Mouse (Mus musculus): ENCODE measurements around the gene Tomm7. TPM values are rescaled to one million over a fixed set of nuclear protein-coding genes. Genes with fewer than 3 reads are reported as not detected.
"Not testable (repeated sequence)": the region's sequence is repeated elsewhere in the genome, so short reads cannot be mapped to it uniquely, and the experiment has no call there.

Tomm7 gene
- 10 to 100 TPM; 81.1 to 82.1 TPM for total RNA-seq (2021)
- long read RNA-seq, experiment 1, transcript Tomm7-201 (3 exons, 1,125 nt) = major isoform, 54 of 57 reads
- long read RNA-seq, experiment 1, partial matches to known transcripts = 0 of 57 reads
- long read RNA-seq, experiment 1, other reads (novel, unspliced or antisense) = 3 of 57 reads
- long read RNA-seq, experiment 2, transcript Tomm7-201 (3 exons, 1,125 nt) = major isoform, 43 of 47 reads
- long read RNA-seq, experiment 2, partial matches to known transcripts = 2 of 47 reads
- long read RNA-seq, experiment 2, other reads (novel, unspliced or antisense) = 2 of 47 reads

DNA sequence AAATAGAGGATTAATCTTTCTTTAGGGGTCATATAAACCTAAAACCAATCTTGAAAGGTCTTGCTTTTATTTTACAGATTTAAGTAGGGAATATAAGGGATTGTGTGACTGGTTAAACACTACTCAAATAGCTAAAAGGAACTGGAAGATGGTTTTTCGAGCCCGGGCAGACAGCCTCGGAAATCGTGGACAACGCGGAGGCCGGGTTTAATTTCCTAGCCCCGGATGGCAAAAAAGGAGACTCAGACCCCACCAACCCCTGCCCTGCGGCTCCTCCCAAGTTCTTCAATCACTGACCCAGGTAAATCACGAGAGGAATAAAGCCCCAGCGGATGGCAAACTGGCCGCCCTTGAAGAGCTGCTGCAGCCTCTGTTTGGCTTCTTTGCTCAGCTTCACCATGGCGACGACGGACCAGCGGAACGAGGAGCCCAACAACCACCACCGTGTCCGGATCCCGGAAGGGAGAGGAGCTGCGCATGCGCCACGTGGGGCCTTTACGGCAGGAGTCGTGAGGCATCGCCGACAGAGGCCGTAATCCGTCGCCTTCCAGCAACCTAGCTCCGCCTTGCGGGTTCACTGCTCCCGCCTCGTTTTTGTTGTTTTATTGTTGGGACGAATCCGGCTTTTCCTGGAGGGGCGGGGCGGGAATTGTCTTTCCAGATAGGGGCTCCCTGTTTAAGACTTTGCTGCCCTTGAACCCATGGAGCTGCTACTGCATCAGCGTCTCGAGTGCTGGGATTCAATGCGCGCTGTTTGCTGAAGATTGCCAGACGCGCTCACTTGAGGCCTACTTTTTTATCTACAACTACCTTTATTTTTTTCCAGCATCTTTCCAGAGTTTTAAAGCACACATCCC is at the start of gene Tomm7:
Gene Tomm7 (minus strand): TSS at position 488 of the 857 bp plus-strand sequence.
- H3K27ac ChIP-seq = peak within 1 kb of the TSS; percentile 94
- H3K4me3 ChIP-seq = peak within 1 kb of the TSS; percentile 91
- TF ChIP-seq CTCF (IDR thresholded peaks at IDR 0.05) = no peak; the same call in 1 of the 2 replicates
- peak; percentile 95 to 96 for DNase-seq (ENCODE audit: extremely low spot score in 1 of 2, low spot score in 2 of 2)
- intact Hi-C loops (cut with DNase I) = no loop called here

DNA sequence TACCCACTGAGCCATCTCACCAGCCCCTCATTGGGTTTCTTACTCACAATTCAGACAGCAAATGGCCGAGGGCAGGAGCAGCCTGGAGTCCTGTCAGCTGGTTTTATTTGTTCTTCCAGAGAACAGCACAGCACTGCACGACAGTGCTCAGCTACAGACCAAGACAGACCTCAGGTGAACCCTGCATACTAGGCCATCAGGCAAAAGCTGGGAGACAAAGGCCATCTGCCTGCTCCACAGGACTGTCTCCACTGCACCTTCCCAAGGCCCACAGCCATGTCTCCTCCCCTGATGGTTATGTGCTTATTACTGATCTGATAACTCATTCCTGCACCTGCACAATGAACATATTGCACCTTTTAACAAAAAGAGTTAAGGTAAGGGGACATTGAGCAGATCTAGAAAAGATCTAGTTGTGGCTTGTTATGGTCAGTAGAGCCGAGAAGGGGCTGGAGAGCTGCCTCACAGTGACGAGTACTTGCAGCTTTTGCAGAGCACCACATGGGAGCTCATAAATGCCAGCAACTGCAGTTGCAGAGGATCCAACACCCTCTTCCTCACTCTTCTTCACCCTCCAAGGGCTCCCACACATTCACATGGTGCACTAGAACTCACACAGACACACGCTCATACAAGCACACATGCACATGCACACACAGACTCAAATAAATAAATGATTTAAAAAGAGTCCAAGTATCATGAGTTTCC is 49.3 kb upstream of the Tomm7 start:
- no peak for DNase-seq (ENCODE audit: extremely low spot score in 1 of 2, low spot score in 2 of 2)
- intact Hi-C loops (cut with DNase I) = no loop called here
- TF ChIP-seq CTCF (IDR thresholded peaks at IDR 0.05) = no peak
- no peak overlapping the region for H3K27ac ChIP-seq
- H3K4me3 ChIP-seq = no peak overlapping the region

DNA sequence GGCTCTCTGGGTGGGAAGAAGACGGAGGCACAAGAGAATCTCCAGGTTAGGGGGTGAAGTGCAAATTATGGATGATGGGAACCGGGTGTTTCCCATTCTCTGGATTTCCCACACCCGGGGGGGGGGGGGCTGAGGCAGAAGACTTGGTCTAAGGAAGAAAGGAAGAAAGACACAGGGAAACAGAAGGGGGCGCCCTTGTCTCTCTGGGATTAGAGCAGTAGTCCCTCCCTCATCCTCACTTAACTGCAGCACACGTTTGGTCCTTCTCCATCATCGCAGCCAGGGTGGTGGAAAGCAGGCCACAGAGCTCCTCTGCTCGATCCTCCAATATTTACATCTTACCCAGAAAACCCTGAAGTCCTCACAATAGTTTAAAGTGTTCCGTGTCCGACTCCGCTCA is 46.8 kb upstream of the Tomm7 start:
- intact Hi-C loops (cut with DNase I) = loop anchor here (1.0 kb wide), 1 partner anchor 187 kb away; no protein-coding TSS in a partner anchor
- DNase-seq (ENCODE audit: extremely low spot score in 1 of 2, low spot score in 2 of 2) = peak; percentile 67 to 78
- Histone ChIP-seq H3K4me3 (no peak overlapping the region), H3K27ac (no peak overlapping the region)
- TF ChIP-seq CTCF (IDR thresholded peaks at IDR 0.05) = peak; percentile 66

DNA sequence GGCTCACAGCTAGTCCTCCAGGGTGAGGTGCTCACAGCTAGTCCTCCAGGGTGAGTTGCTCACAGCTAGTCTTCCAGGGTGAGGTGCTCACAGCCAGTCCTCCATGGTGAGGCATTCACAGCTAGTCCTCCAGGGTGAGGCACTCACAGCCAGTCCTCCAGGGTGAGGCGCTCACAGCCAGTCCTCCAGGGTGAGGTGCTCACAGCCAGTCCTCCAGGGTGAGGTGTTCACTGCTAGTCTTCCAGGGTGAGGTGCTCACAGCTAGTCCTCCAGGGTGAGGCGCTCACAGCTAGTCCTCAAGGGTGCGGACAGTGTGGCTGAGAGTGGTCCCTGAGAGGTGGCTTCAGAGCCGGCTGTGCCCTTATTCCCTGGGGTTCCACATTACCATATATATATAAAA is 45.5 kb upstream of the Tomm7 start:
- Histone ChIP-seq H3K4me3 (no peak overlapping the region), H3K27ac (no peak overlapping the region)
- no peak for TF ChIP-seq CTCF (IDR thresholded peaks at IDR 0.05)
- DNase-seq (ENCODE audit: extremely low spot score in 1 of 2, low spot score in 2 of 2) = no peak
- intact Hi-C loops (cut with DNase I) = no loop called here

DNA sequence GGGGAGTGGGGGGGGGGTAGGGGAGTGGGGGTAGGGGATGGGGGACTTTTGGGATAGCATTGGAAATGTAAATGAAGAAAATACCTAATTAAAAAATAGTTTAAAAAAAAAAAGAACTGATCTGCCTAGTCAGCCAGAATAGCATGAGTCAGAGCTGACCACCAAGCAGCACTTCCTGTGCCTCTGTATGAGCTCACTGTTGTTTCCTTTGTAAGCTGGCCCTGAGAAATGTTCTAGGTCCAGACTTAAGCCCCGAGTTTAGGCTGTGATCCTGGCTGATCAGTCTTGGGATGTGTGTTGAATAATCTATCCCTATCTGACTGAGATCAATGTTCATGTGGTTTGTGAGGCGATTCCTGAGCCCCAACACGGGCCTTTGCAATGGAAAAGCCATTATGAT is 43.1 kb upstream of the Tomm7 start:
- H3K27ac ChIP-seq = no peak overlapping the region
- TF ChIP-seq CTCF (IDR thresholded peaks at IDR 0.05) = no peak
- DNase-seq (ENCODE audit: extremely low spot score in 1 of 2, low spot score in 2 of 2) = no peak
- H3K4me3 ChIP-seq = no peak overlapping the region
- intact Hi-C loops (cut with DNase I) = no loop called here

DNA sequence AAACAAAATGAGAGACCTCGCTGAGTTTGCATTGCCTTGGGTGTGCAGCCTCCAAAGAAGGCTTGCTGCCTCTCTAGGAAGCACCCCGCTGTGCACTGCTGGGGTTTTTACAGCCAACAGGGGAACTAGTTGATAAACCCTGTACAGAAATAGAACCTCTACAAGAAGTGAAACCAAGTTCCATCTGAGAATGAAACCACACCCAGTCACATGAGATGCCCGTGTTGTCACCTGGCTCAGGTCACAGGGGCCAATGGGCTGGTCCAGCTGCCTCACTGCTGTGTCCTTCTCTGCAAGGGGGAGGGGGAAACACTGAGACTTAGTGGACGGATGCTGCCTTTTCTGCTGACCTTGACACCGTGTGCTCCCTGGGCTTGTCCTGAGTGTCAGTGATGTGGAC is 30.5 kb upstream of the Tomm7 start:
- intact Hi-C loops (cut with DNase I) = no loop called here
- no peak overlapping the region for H3K4me3 ChIP-seq
- no peak overlapping the region for H3K27ac ChIP-seq
- TF ChIP-seq CTCF (IDR thresholded peaks at IDR 0.05) = no peak
- no peak for DNase-seq (ENCODE audit: extremely low spot score in 1 of 2, low spot score in 2 of 2)

DNA sequence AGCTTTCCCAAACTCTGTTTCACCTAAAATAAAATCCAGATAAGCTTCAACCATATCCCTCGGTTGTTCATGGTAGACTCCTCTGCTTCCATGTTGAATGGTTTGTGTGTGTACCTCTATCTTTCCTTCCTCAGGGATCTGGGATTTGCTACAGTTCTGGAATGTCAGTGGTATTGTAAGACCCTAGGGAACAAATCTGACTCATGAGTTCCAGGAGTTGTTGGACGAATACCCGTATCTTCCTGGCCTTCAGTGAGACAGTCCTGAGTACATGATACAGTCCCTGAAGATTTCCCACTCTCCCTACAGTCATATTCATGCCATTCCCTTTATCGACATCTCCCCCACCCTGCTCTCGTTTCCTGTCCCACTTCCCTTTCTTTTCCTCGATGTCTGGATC is 28.6 kb upstream of the Tomm7 start:
- intact Hi-C loops (cut with DNase I) = no loop called here
- Histone ChIP-seq H3K27ac (no peak overlapping the region), H3K4me3 (no peak overlapping the region)
- DNase-seq (ENCODE audit: extremely low spot score in 1 of 2, low spot score in 2 of 2) = no peak
- TF ChIP-seq CTCF (IDR thresholded peaks at IDR 0.05) = no peak

DNA sequence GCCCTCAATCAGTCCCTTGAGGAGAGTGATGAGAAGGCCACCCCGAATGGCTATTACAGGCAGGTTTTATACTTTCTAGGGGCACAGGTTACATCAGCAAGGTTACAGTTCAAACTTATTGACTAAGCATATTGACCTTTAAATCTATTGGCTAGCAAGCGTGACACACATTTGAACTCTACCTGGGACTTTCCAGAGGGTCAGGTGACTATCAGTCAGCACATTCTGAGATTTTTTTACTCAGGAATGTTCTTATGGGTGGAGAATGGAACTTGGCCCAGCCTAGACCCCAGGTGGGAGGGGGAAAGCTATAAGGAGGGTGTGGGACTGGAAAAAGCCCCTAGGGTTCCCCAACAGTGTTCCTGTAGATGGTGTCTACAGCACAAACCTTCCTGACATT is 27.4 kb upstream of the Tomm7 start:
- intact Hi-C loops (cut with DNase I); DNase-seq (ENCODE audit: extremely low spot score in 1 of 2, low spot score in 2 of 2); H3K4me3 ChIP-seq; H3K27ac ChIP-seq: not testable (repeated sequence)

DNA sequence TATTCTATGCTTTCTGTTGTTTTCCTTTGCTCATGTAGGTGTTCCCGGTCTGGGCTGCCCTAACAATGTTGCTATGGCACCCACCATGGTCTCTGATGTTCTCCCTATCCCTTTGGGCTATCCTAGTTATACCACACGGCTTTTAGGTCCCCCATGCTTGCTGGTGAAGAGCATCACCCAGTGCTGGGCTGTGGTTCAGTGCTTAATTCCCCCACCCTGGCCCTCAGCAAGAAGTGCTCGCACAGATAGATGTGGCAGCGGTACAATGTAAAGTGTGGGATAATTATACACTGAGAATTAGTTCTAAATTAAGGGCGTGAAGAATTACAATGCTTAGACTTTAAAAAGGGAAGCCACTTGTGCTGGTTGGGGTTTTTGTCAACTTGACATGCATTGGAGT is 22.0 kb upstream of the Tomm7 start:
- no peak for TF ChIP-seq CTCF (IDR thresholded peaks at IDR 0.05)
- no peak overlapping the region for H3K4me3 ChIP-seq
- DNase-seq (ENCODE audit: extremely low spot score in 1 of 2, low spot score in 2 of 2) = no peak
- no peak overlapping the region for H3K27ac ChIP-seq
- intact Hi-C loops (cut with DNase I) = no loop called here

DNA sequence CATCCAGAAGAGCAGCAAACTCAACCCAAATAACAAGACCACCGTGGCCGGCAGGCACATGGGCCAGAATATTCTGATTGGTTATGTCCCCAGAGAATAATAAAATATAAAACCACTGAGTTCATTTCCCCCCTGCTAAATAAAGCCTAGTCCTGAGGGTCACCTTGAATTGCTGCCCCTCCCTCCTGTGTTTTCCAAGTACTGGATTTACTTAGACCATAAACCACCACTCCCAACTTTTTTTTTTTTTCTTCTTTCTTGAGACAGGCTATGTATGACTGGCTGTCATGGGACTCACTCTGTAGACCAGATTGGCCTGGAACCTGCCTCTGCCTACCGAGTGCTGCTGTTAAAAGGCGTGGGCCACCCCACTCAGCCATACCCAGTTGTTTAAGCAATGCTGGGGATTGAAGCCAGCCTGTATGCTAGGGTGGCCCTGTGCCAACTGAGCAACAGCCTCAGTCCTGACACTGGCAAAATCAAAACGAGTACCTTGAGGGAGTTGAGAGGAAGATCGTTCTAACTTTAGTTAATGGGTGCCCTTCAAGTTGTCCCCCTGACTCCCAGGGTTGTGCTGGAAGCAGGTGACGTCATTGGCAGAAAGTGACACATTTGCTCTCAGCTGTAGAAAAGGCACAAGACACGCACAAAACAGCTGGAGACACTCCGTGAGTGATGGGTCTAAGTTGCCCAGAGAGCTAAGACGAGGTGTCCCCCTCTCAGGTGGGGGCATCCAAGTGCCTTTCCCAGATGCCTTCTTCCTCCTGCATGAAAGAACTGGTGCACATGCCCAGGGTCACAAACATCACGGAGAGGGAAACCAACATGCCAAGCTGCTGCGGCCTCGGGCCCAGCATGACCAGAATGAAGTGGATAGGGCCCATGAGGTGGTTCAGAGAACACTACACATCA is 20.3 kb upstream of the Tomm7 start:
- Histone ChIP-seq H3K27ac (no peak overlapping the region), H3K4me3 (no peak overlapping the region)
- DNase-seq (ENCODE audit: extremely low spot score in 1 of 2, low spot score in 2 of 2) = no peak
- TF ChIP-seq CTCF (IDR thresholded peaks at IDR 0.05) = no peak
- intact Hi-C loops (cut with DNase I) = no loop called here
